Mouse (Mus musculus): Measurements from ENCODE around the gene Cyp2u1.
A peak's percentile ranks its signal among the peaks of the same experiment; 100 is the strongest.

Gene Cyp2u1

DNA sequence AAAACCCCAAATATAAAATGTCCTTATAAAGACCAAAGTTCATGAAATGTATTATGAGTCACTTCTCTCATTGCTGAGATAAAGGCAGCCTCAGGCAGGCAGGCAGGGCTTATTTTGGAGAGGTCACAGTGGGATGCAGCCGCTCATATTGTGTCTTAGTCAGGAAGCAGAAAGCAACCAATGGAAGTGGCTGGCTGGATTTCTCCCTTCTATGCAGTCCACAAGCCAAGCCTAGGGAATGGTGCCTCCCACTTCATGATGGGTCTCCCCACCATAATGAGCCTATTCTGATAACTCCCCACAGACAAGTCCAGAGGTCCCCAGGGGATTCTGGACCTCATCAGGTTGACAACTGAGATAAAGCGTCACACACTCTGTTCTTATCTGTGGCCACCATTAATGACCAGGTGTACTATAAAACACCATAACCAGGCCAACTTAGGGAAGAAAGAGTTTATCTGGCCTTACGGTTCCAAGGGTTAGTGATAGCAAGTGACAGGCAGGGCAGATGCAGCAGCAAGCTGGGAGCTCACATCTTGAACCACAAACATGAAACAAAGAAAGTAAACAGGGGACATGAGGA is 47.5 kb downstream of the Cyp2u1 start:
- DNase-seq (ENCODE audit: low read depth, low spot score) = no peak

DNA sequence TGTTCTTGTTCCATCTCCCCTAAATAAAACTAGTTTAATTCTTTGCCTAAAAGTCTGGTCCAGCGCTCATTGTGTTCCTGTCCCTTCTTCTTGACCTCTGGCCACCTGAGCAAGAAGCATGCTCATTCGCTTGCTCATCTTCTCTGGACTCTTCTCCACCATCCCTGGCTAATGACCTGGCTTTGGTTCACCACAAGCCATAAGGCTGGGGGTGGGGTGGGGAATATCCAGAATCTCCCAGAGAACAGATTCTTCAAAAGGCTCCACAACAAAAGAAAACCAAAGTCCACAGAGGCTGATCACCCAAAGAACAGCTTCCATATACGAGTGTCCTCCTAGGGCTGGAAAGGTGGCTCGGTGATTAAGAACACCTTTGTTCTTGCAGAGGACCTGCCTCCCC is 48.0 kb downstream of the Cyp2u1 start:
- DNase-seq (ENCODE audit: low read depth, low spot score) = no peak

DNA sequence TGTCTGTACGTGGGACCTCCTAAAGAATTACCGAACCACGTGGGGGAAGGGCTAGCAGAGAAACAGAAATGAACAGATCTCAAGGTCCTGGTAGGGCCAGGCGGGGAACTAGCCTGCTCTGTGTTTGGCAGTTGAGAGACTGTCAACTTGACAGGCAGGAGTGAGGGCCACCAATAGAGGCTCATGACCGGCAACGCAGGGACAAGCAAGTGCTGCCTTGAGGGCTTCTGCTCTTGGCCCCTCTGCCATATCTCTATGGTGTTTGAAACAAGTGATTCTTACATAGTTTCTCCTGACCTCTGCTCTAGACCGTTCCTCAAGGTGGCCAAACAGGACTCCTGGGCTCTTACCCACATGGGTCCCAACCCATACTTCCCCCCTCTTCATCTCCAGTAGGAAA is 51.4 kb downstream of the Cyp2u1 start:
- DNase-seq (ENCODE audit: low read depth, low spot score) = no peak

DNA sequence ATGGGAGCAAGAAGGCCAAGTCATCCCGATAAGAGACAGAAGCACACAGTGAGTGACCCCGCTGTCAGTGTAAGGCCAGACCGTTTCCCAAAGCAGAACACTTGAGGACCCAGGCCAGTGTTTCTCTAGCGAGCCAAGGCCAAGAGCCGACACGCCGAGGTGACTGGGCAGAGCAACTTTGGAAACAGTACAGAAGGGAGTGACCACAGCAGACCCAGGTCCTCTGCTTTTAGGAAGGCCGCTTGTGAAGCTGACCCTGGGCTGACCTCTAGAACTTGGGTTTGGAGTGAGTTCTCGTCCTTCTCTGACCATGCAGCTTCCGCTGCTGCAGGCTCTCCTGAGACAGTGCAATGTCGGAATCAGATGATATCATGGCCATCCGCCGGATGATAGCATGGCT is 52.0 kb downstream of the Cyp2u1 start:
- no peak for DNase-seq (ENCODE audit: low read depth, low spot score)

DNA sequence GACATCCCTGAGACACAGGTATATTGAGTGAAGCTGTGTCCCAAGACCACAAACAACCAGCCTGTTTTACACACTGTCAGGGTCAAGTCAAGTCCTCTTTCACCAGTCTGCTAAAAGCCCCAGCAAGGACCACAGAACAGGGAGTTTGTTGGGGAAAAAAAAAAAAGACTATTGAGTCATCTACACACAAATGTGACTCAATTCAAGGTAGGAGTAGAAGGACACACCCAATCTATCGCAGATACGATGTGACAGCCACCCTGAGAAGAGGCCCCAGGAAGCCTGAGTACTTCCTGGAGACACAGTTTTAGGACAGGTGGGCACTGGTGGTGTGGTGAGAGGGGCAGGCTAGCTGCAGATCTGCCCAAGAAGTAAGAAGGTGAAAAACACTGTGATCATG is 52.7 kb downstream of the Cyp2u1 start:
- DNase-seq (ENCODE audit: low read depth, low spot score) = peak; percentile 34

DNA sequence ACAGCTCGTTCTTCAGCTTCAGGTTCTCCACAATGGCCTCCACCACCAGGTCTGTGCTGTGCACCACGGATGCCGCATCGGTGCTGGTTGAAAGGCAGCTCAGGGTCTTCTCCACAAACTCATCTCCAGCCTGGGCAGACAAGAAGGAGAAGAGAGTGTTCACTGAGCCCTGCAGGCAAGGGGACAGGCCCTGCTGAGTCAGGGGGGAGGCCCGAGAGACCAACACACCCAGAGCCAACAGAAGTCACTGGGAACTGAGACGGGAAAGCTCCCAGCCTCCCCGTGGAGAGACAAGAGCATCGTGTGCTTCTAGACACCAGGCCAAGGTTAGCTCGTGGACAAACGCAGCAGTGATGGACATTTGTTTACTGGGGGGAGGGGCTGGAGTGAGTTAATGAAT is 54.6 kb downstream of the Cyp2u1 start:
- DNase-seq (ENCODE audit: low read depth, low spot score) = no peak

DNA sequence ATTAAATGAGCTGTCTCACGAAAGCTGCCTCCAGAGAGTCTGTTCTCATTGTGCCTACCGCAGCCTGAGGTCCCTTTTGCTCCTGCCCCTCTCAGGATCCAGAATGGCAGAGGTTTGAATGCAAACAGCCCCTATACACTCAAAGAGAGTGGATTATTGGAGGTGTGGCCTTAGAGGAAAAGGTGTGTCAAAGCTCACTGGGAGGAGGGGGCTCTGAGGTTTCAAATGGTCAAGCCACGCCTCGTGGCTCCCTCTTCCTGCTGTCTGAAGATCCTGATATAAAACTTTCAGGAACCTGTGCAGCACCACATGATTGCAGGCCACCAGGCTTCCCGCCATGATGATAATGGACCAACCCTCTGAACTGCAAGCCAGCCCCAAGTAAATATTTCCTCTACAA is 55.2 kb downstream of the Cyp2u1 start:
- no peak for DNase-seq (ENCODE audit: low read depth, low spot score)

DNA sequence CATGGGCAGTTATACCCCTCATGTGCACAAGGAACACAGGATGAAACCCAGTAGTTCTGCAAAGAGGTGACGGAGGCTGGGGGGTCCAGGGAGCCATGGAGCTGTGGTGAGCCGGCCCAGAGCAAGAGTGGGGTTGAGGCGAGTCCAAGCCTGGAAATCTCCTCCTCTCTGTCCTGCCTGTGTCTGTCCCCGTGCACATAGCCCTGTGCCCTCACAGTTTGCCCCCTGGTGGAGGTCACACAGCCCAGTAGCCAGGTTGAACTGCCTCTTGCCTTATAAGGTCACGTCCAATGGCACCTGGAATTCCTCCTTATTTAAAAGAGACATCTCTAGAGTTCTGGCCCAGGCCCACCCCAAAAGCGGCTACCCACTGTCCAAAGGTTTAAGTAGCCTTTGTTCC is 55.6 kb downstream of the Cyp2u1 start:
- DNase-seq (ENCODE audit: low read depth, low spot score) = no peak

DNA sequence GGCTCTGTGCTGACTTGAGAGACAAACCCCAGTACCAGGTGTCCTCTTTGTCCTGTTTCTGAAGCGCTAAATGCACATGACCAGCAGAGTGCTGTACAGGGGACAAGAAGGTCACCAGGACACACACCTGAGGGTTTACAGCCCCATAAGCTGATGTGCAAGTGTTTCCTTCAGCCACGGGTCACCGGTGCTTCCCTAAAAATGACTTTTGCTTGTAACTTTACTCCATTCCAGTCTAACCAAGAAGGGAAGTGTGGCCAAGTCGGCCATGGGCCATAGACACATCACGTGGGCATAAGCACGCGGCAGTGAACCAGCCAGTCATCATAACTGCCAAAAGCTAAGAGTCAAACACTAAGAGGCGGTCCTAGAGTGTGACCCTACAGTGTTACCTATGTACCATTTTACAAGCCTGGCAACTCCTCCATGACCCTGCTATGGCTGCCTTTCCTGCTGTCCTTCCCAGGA is 56.4 kb downstream of the Cyp2u1 start:
- no peak for DNase-seq (ENCODE audit: low read depth, low spot score)

DNA sequence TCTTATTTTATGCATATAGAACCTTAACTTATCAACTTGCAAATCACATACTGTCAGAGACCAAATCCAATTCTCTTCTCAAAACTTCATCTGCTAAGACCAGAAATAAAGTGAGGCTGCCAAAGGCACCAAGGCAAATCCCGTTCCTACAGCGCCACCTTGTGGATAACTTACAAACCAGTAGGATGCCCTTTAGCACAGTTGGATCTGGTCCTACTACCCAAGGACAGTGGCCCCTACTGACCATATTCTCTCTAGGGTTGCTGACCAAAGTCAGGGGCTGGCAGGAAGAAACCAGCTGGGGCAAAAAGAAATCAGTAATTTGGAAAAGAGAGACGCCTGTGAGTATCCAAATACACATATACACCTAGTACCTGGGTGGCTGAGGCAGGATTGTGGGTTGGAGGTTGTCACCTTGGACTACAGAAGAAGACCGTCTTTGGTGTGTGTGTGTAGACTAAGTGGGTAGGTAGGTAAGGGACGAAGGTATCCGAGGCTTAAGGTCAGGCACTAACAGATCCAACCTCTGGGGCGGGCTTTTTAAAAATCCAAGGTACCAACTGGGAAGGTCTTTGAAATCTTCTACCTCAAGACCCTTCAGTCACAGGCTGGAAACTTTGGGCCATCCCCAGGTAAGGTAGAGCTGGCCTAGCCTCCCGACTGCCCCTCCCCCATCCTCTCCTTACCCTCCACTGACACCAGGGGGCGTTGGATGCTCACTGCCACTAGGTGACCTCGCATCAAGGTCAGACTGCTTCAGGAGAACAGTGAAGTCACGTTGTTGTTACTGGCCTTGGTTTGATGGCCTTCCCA is 57.1 kb downstream of the Cyp2u1 start:
- peak; percentile 69 for DNase-seq (ENCODE audit: low read depth, low spot score)

Data from CD4-positive helper T cell, adult 2 months (primary cell).